Mouse (Mus musculus): ENCODE measurements around the gene Srebf2.
A peak's percentile ranks its signal among the peaks of the same experiment; 100 is the strongest.

- TF ChIP-seq CTCF (IDR thresholded peaks at IDR 0.05; ENCODE audit: insufficient read depth, low read depth, low read length) (peak; percentile 69), POLR2A (IDR thresholded peaks at IDR 0.05; ENCODE audit: insufficient read depth, low read depth, low read length) (no peak)
These were observed 70.1 kb downstream of the Srebf2 start for GRCm38 (mm10) chr15:82217039-82217438.
